In genomic region chr11:117846640-117847039, GRCm38 (mm10) we compare ENCODE assay signal across 13 mouse cellular contexts. TPM values are rescaled to one million over a fixed set of nuclear protein-coding genes. Genes with fewer than 3 reads are reported as not detected.
A peak's percentile ranks its signal among the peaks of the same experiment; 100 is the strongest.
DNase-seq lines count a peak whose midpoint lies in the region; ATAC-seq and TF ChIP-seq lines count a peak whose summit lies in the region.
"Had no signal": no experiment of that assay in that cellular context is flagged by ENCODE, and none has a peak within 500 bp of the region (broad histone marks: within the 10 kb centered on the region; RNA-seq: fewer than 3 reads in every experiment).

No protein-coding gene starts in this region.

- no peak for ATAC-seq in midbrain, postnatal 0 days (ENCODE audit: low FRiP score)
- ATAC-seq in midbrain, embryonic 13.5 days, result no peak
- no peak; the same call in 1 of the 2 replicates for ATAC-seq in stomach, postnatal 0 days (ENCODE audit: low FRiP score, low TSS enrichment)
- ATAC-seq: inflammation-experienced regulatory T-cells, adult 6 months had no signal

- TF ChIP-seq EP300 in stomach, postnatal 0 days (optimal IDR thresholded peaks at IDR 0.05), result no peak

- WGBS in midbrain, postnatal 0 days, result 61% methylated on average over 5 of the region's 5 CpGs
- WGBS in midbrain, embryonic 13.5 days, result 62% methylated on average over 5 of the region's 5 CpGs
- 44% methylated on average over 5 of the region's 5 CpGs for WGBS in stomach, postnatal 0 days

- peak; percentile 54 for TF ChIP-seq CTCF in midbrain, postnatal 0 days (IDR thresholded peaks at IDR 0.05)
- peak; percentile 64 for TF ChIP-seq CTCF in stomach, postnatal 0 days (IDR thresholded peaks at IDR 0.05; ENCODE audit: low read depth)

- H3K9me3 ChIP-seq in midbrain, postnatal 0 days (ENCODE audit: low read length), result no peaks in the 10 kb centered on the region
- H3K9me3 ChIP-seq in midbrain, embryonic 13.5 days, result no peaks in the 10 kb centered on the region
- H3K9me3 ChIP-seq in stomach, postnatal 0 days (ENCODE audit: control insufficient read depth, low read length), result no peaks in the 10 kb centered on the region

- H3K36me3 ChIP-seq in midbrain, postnatal 0 days (ENCODE audit: insufficient read depth, low read length), result no peaks in the 10 kb centered on the region
- no peaks in the 10 kb centered on the region for H3K36me3 ChIP-seq in midbrain, embryonic 13.5 days
- no peaks in the 10 kb centered on the region for H3K36me3 ChIP-seq in stomach, postnatal 0 days (ENCODE audit: control insufficient read depth, insufficient read depth, low read length)

- peaks cover 5% of the 10 kb centered on the region for H3K4me1 ChIP-seq in midbrain, postnatal 0 days (ENCODE audit: insufficient read depth, low read length)
- peaks cover 25% of the 10 kb centered on the region for H3K4me1 ChIP-seq in midbrain, embryonic 13.5 days (replicated peaks)
- H3K4me1 ChIP-seq in stomach, postnatal 0 days (replicated peaks; ENCODE audit: control insufficient read depth, insufficient read depth), result peaks cover 9% of the 10 kb centered on the region; the same call in 1 of the 2 replicates

- no peak overlapping the region for H3K27ac ChIP-seq in midbrain, postnatal 0 days (ENCODE audit: low read depth, low read length)
- no peak overlapping the region for H3K27ac ChIP-seq in midbrain, embryonic 13.5 days
- peak overlapping the region; percentile 35; the same call in 1 of the 2 replicates for H3K27ac ChIP-seq in stomach, postnatal 0 days (replicated peaks)

- no peak for DNase-seq in midbrain, postnatal 0 days (ENCODE audit: low spot score)
- DNase-seq in brain, adult 2 months (ENCODE audit: low read depth, low spot score), result peak; percentile 17
- DNase-seq in kidney, postnatal 14 days, result peak; percentile 76
- DNase-seq in stomach, postnatal 0 days (ENCODE audit: low spot score), result peak; percentile 28
- DNase-seq in right cerebral cortex, postnatal 10 days (ENCODE audit: low spot score in 2 of 2), result no peak
- DNase-seq in left cerebral cortex, adult 8-10 months (ENCODE audit: low spot score in 2 of 2), result no peak
- DNase-seq: cerebellum, postnatal 25 days had no signal

- no peak overlapping the region for H3K4me2 ChIP-seq in midbrain, postnatal 0 days (ENCODE audit: low read depth, low read length, poor library complexity, severe bottlenecking)
- no peak overlapping the region for H3K4me2 ChIP-seq in midbrain, embryonic 13.5 days (replicated peaks)
- H3K4me2 ChIP-seq in stomach, postnatal 0 days (replicated peaks; ENCODE audit: low read depth), result no peak overlapping the region

- no peak overlapping the region for H3K9ac ChIP-seq in midbrain, postnatal 0 days (replicated peaks; ENCODE audit: low read length, poor library complexity, severe bottlenecking)
- no peak overlapping the region for H3K9ac ChIP-seq in midbrain, embryonic 13.5 days (replicated peaks)
- H3K9ac ChIP-seq in stomach, postnatal 0 days (ENCODE audit: low read length), result no peak overlapping the region

- no peak overlapping the region for H3K4me3 ChIP-seq in midbrain, postnatal 0 days (ENCODE audit: low read depth, low read length)
- no peak overlapping the region for H3K4me3 ChIP-seq in midbrain, embryonic 13.5 days (replicated peaks)
- H3K4me3 ChIP-seq in stomach, postnatal 0 days (ENCODE audit: low read depth, low read length), result no peak overlapping the region

- H3K27me3 ChIP-seq in midbrain, postnatal 0 days (ENCODE audit: insufficient read depth, low read length), result no peaks in the 10 kb centered on the region
- no peaks in the 10 kb centered on the region for H3K27me3 ChIP-seq in midbrain, embryonic 13.5 days
- no peaks in the 10 kb centered on the region for H3K27me3 ChIP-seq in stomach, postnatal 0 days (ENCODE audit: control insufficient read depth, insufficient read depth, low read length)

RNA-seq across cellular contexts. Expression of gene Birc5, which starts 2.4 kb away (rescaled TPM):
- total RNA-seq in midbrain, postnatal 0 days (2014; rRNA removed), result 3.2 and 6.0 TPM in 2 replicates
- 13.1 and 13.2 TPM in 2 replicates for polyA plus RNA-seq in midbrain, postnatal 0 days (2015; fragmentation: Nextera tagmentation; extraction: Ambion mirVana)
- polyA plus RNA-seq in midbrain, embryonic 13.5 days (2015; fragmentation: Nextera tagmentation; extraction: Ambion mirVana), result 99.1 and 105 TPM in 2 replicates
- 67.0 and 91.7 TPM in 2 replicates for polyA plus RNA-seq in stomach, postnatal 0 days (2015; fragmentation: Nextera tagmentation; extraction: Ambion mirVana)
- 1 to 10 TPM in 1 of 4 experiments, under 1 TPM in 3; 0.14 to 1.3 (median 0.72) TPM for total RNA-seq in left cerebral cortex, adult 8-10 months (2022)

RNA-seq across cellular contexts. Expression of gene Tmem235, which starts 13.9 kb away (rescaled TPM):
- 0.16 TPM in 1 of 2 replicates, not detected in the other for total RNA-seq in midbrain, postnatal 0 days (2014; rRNA removed)
- not detected in 2 replicates for polyA plus RNA-seq in midbrain, postnatal 0 days (2015; fragmentation: Nextera tagmentation; extraction: Ambion mirVana)
- polyA plus RNA-seq in midbrain, embryonic 13.5 days (2015; fragmentation: Nextera tagmentation; extraction: Ambion mirVana), result not detected in 2 replicates
- not detected in 2 replicates for polyA plus RNA-seq in stomach, postnatal 0 days (2015; fragmentation: Nextera tagmentation; extraction: Ambion mirVana)
- under 1 TPM in 2 of 4 experiments, not detected in 2; 0.21 to 0.37 TPM for total RNA-seq in left cerebral cortex, adult 8-10 months (2022)
- total RNA-seq: heart, adult 8-10 months had no signal
- polyA plus RNA-seq: forebrain, embryonic 11.5 days; inflammation-experienced regulatory T-cells, adult 6 months; limb, embryonic 14.5 days; urinary bladder, adult 2 months had no signal

RNA-seq across cellular contexts. Expression of gene Tk1, which starts 20.7 kb away (rescaled TPM):
- total RNA-seq in midbrain, postnatal 0 days (2014; rRNA removed), result 6.3 and 8.8 TPM in 2 replicates
- polyA plus RNA-seq in midbrain, postnatal 0 days (2015; fragmentation: Nextera tagmentation; extraction: Ambion mirVana), result 6.0 and 6.5 TPM in 2 replicates
- 34.5 and 36.2 TPM in 2 replicates for polyA plus RNA-seq in midbrain, embryonic 13.5 days (2015; fragmentation: Nextera tagmentation; extraction: Ambion mirVana)
- polyA plus RNA-seq in stomach, postnatal 0 days (2015; fragmentation: Nextera tagmentation; extraction: Ambion mirVana), result 47.1 and 58.0 TPM in 2 replicates
- 1 to 10 TPM in 3 of 4 experiments, under 1 TPM in 1; 0.52 to 1.7 (median 1.2) TPM for total RNA-seq in left cerebral cortex, adult 8-10 months (2022)

RNA-seq across cellular contexts. Expression of gene Afmid, which starts 20.9 kb away (rescaled TPM):
- 5.1 and 11.1 TPM in 2 replicates for total RNA-seq in midbrain, postnatal 0 days (2014; rRNA removed)
- polyA plus RNA-seq in midbrain, postnatal 0 days (2015; fragmentation: Nextera tagmentation; extraction: Ambion mirVana), result 9.1 and 10.4 TPM in 2 replicates
- polyA plus RNA-seq in midbrain, embryonic 13.5 days (2015; fragmentation: Nextera tagmentation; extraction: Ambion mirVana), result 4.1 and 4.3 TPM in 2 replicates
- 5.7 and 7.7 TPM in 2 replicates for polyA plus RNA-seq in stomach, postnatal 0 days (2015; fragmentation: Nextera tagmentation; extraction: Ambion mirVana)
- total RNA-seq in left cerebral cortex, adult 8-10 months (2022), result 1 to 10 TPM; 4.2 to 9.0 (median 7.1) TPM

RNA-seq across cellular contexts. Expression of gene Tha1, which starts 26.6 kb away (rescaled TPM):
- 3.8 and 4.2 TPM in 2 replicates for total RNA-seq in midbrain, postnatal 0 days (2014; rRNA removed)
- 3.0 and 3.5 TPM in 2 replicates for polyA plus RNA-seq in midbrain, postnatal 0 days (2015; fragmentation: Nextera tagmentation; extraction: Ambion mirVana)
- polyA plus RNA-seq in midbrain, embryonic 13.5 days (2015; fragmentation: Nextera tagmentation; extraction: Ambion mirVana), result 2.6 and 3.0 TPM in 2 replicates
- 5.7 and 6.5 TPM in 2 replicates for polyA plus RNA-seq in stomach, postnatal 0 days (2015; fragmentation: Nextera tagmentation; extraction: Ambion mirVana)
- 1 to 10 TPM; 3.6 to 9.2 (median 5.8) TPM for total RNA-seq in left cerebral cortex, adult 8-10 months (2022)

Comparison
In these comparisons a context has a peak if more than half of its experiments do, and no peak if none do; other contexts are left out.
1. DNase-seq: peak in brain, adult 2 months (single experiment), kidney, postnatal 14 days (single experiment) and stomach, postnatal 0 days (single experiment); none in midbrain, postnatal 0 days (single experiment), right cerebral cortex, postnatal 10 days (0 of 2) and left cerebral cortex, adult 8-10 months (0 of 2).